Mouse (Mus musculus) ES-Bruce4 (cell line): ENCODE data around the gene Fam184b. TPM values are rescaled to one million over a fixed set of nuclear protein-coding genes. Genes with fewer than 3 reads are reported as not detected.

Experiments used
- H3K27ac ChIP-seq: 2 replicates; pipeline ENCODE4 v1.5.1; 2012; ENCODE audit warnings: low read length, inconsistent platforms; ENCODE audit not compliant: insufficient read depth
- H3K27me3 ChIP-seq: 2 replicates; pipeline ENCODE4 v1.6.1; 2012; ENCODE audit warnings: mild to moderate bottlenecking, low read length, inconsistent platforms; ENCODE audit not compliant: control insufficient read depth, poor library complexity, insufficient read depth, severe bottlenecking
- H3K36me3 ChIP-seq: 2 replicates; pipeline ENCODE4 v1.6.1; 2012; ENCODE audit warnings: inconsistent platforms, mild to moderate bottlenecking, low read length, moderate library complexity; ENCODE audit not compliant: control insufficient read depth, poor library complexity, insufficient read depth, severe bottlenecking
- H3K4me1 ChIP-seq: one replicate; pipeline ENCODE4 v1.8.1; 2011; ENCODE audit warnings: low read length; ENCODE audit not compliant: control insufficient read depth, insufficient read depth
- H3K4me3 ChIP-seq: 2 replicates; pipeline ENCODE4 v1.5.1; 2011; ENCODE audit warnings: low read depth, mild to moderate bottlenecking, low read length
- H3K9ac ChIP-seq: 2 replicates; pipeline ENCODE4 v1.6.1; 2012; ENCODE audit warnings: low read depth, mild to moderate bottlenecking, inconsistent platforms; ENCODE audit not compliant: poor library complexity, severe bottlenecking
- H3K9me3 ChIP-seq: replicated peaks from 2 replicates; pipeline ENCODE4 v1.6.1; 2012; ENCODE audit warnings: mild to moderate bottlenecking, low read length, inconsistent platforms; ENCODE audit not compliant: control insufficient read depth, poor library complexity, insufficient read depth, severe bottlenecking
- CTCF ChIP-seq: IDR thresholded peaks from one replicate; pipeline ENCODE4 v1.8.1; 2011; ENCODE audit warnings: low read depth, low read length
- EP300 ChIP-seq: IDR thresholded peaks from 2 replicates; pipeline ENCODE4 v1.6.1; 2011; ENCODE audit warnings: low read depth, low read length; ENCODE audit not compliant: insufficient read depth
- POLR2A ChIP-seq: IDR thresholded peaks from one replicate; pipeline ENCODE4 v1.8.1; 2011; ENCODE audit warnings: low read length; ENCODE audit not compliant: insufficient read depth
- polyA plus RNA-seq: library from polyadenylated mRNA; stranded (reverse); fragments of >200 nt; gene quantifications from 2 replicates; pipeline ENCODE4 v1.2.4, GENCODE M21; 2011; ENCODE audit warnings: low read depth; ENCODE audit not compliant: missing spikeins, insufficient read depth, insufficient read length

Fam184b gene
- polyA plus RNA-seq, 1 experiment: not detected

- H3K4me3 ChIP-seq: no peak overlapping the region
- no peak for TF ChIP-seq EP300
- no peak for TF ChIP-seq CTCF
- TF ChIP-seq POLR2A: no peak
- H3K36me3 ChIP-seq: peaks cover 13% of the 10 kb centered on the region
- H3K27ac ChIP-seq: no peak overlapping the region
- H3K9ac ChIP-seq: no peak overlapping the region
- no peaks in the 10 kb centered on the region for H3K4me1 ChIP-seq
- H3K27me3 ChIP-seq: no peaks in the 10 kb centered on the region
- H3K9me3 ChIP-seq: no peaks in the 10 kb centered on the region
Measured at GRCm38 (mm10) chr5:45677639-45678038, 38.2 kb upstream of the Fam184b start.

- H3K36me3 ChIP-seq: peaks cover 16% of the 10 kb centered on the region
- no peak for TF ChIP-seq EP300
- TF ChIP-seq POLR2A: no peak
- TF ChIP-seq CTCF: no peak
- H3K9me3 ChIP-seq: no peaks in the 10 kb centered on the region
- H3K4me1 ChIP-seq: no peaks in the 10 kb centered on the region
- no peaks in the 10 kb centered on the region for H3K27me3 ChIP-seq
- no peak overlapping the region for H3K4me3 ChIP-seq
- no peak overlapping the region for H3K27ac ChIP-seq
- H3K9ac ChIP-seq: no peak overlapping the region
Measured at GRCm38 (mm10) chr5:45675032-45675431, 35.6 kb upstream of the Fam184b start.

GRCm38 (mm10) chr5:45670894-45671494 lies 31.6 kb upstream of the Fam184b start:
- peaks cover 13% of the 10 kb centered on the region for H3K36me3 ChIP-seq
- no peak overlapping the region for H3K4me3 ChIP-seq
- H3K27ac ChIP-seq: no peak overlapping the region
- TF ChIP-seq EP300: no peak
- no peak for TF ChIP-seq CTCF
- TF ChIP-seq POLR2A: no peak
- H3K27me3 ChIP-seq: no peaks in the 10 kb centered on the region
- no peaks in the 10 kb centered on the region for H3K4me1 ChIP-seq
- no peaks in the 10 kb centered on the region for H3K9me3 ChIP-seq
- no peak overlapping the region for H3K9ac ChIP-seq

GRCm38 (mm10) chr5:45670280-45670670 lies 30.9 kb upstream of the Fam184b start:
- Histone ChIP-seq H3K4me3 (peak overlapping the region; percentile 82), H3K9ac (peak overlapping the region; percentile 93), H3K36me3 (peaks cover 10% of the 10 kb centered on the region), H3K4me1 (no peaks in the 10 kb centered on the region), H3K27me3 (no peaks in the 10 kb centered on the region), H3K27ac (peak overlapping the region; percentile 19), H3K9me3 (no peaks in the 10 kb centered on the region)
- TF ChIP-seq EP300 (no peak), CTCF (no peak), POLR2A (no peak)

GRCm38 (mm10) chr5:45669598-45670279 lies 30.3 kb upstream of the Fam184b start, which contains the start of gene Ncapg:
Ncapg (plus strand) TSS chr5:45669919.
- H3K4me1 ChIP-seq: no peaks in the 10 kb centered on the region
- H3K9me3 ChIP-seq: no peaks in the 10 kb centered on the region
- TF ChIP-seq EP300 (no peak), POLR2A (peak; percentile 77)
- peak within 1 kb of the TSS; percentile 45 for H3K27ac ChIP-seq
- no peaks in the 10 kb centered on the region for H3K27me3 ChIP-seq
- peaks cover 7% of the 10 kb centered on the region for H3K36me3 ChIP-seq
- H3K9ac ChIP-seq: peak within 1 kb of the TSS; percentile 93
- H3K4me3 ChIP-seq: peak within 1 kb of the TSS; percentile 92

- Histone ChIP-seq H3K9me3 (no peaks in the 10 kb centered on the region), H3K36me3 (peaks cover 7% of the 10 kb centered on the region), H3K27ac (peak overlapping the region; percentile 45), H3K9ac (peak overlapping the region; percentile 92), H3K4me3 (peak overlapping the region; percentile 92), H3K27me3 (no peaks in the 10 kb centered on the region), H3K4me1 (no peaks in the 10 kb centered on the region)
- TF ChIP-seq EP300: no peak
- no peak for TF ChIP-seq POLR2A
- TF ChIP-seq CTCF: no peak
Measured at GRCm38 (mm10) chr5:45669234-45669597, 29.8 kb upstream of the Fam184b start.
